Comparison of ENCODE assay signal across 20 mouse cellular contexts in the genomic region with DNA sequence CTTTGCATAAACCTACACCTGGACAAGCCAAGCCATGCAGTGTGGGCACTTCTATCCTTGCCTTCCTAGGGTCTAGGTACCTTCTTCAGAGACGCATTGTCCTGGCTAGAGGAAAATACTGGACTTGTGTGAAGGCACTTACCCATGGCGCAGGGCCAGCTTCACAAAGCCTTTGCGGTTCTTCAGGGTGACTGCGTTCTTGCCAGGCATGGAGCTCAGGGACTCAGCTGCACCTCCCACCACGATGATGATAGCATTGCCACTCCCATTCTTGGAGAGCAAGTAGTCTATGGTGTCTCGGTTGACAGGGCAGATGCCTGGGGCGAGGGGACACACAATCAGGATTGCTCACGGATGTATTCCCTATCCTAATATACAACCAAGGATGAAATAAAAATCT. TPM values are rescaled to one million over a fixed set of nuclear protein-coding genes. Genes with fewer than 3 reads are reported as not detected.
"Had no signal": no experiment of that assay in that cellular context is flagged by ENCODE, and none has a peak within 500 bp of the region (broad histone marks: within the 10 kb centered on the region; RNA-seq: fewer than 3 reads in every experiment).

No protein-coding gene starts in this region.

- H3K9me3 ChIP-seq: midbrain, embryonic 10.5 days; midbrain, embryonic 12.5 days; neural tube, embryonic 13.5 days; neural tube, embryonic 15.5 days; stomach, embryonic 15.5 days had no signal

- ATAC-seq: midbrain, embryonic 16.5 days had no signal

- H3K27me3 ChIP-seq: midbrain, embryonic 12.5 days; neural tube, embryonic 13.5 days; neural tube, embryonic 15.5 days; stomach, embryonic 15.5 days had no signal

- DNase-seq: lung, embryonic 14.5 days; lung, postnatal 10 days; lung, postnatal 4 days; midbrain, embryonic 14.5 days; retina, postnatal 1 day; right cerebral cortex, adult 18-20 months; right cerebral cortex, postnatal 25 days; right cerebral cortex, postnatal 4 days; thymus, adult 2 months; thymus, postnatal 25 days; thymus, postnatal 4 days had no signal

- H3K9ac ChIP-seq: lung, embryonic 14.5 days; midbrain, embryonic 12.5 days; neural tube, embryonic 13.5 days; neural tube, embryonic 15.5 days; stomach, embryonic 15.5 days had no signal

- H3K4me3 ChIP-seq: midbrain, embryonic 10.5 days; midbrain, embryonic 12.5 days; myocyte; neural tube, embryonic 13.5 days; neural tube, embryonic 15.5 days; stomach, embryonic 15.5 days had no signal

- H3K36me3 ChIP-seq: midbrain, embryonic 10.5 days; midbrain, embryonic 12.5 days; neural tube, embryonic 13.5 days; neural tube, embryonic 15.5 days; stomach, embryonic 15.5 days had no signal

- H3K27ac ChIP-seq: midbrain, embryonic 10.5 days; midbrain, embryonic 12.5 days; neural tube, embryonic 13.5 days; neural tube, embryonic 15.5 days; stomach, embryonic 15.5 days; stomach, postnatal 0 days had no signal

- H3K4me2 ChIP-seq: lung, embryonic 14.5 days; midbrain, embryonic 12.5 days; neural tube, embryonic 13.5 days; neural tube, embryonic 15.5 days; stomach, embryonic 15.5 days had no signal

RNA-seq across cellular contexts. Expression of gene Dgat2, which starts 24.5 kb away (rescaled TPM):
- total RNA-seq: megakaryocyte-erythroid progenitor cell, adult 5-6 weeks had no signal
